Mouse (Mus musculus): Measurements from ENCODE around the gene Bhlhe41. TPM values are rescaled to one million over a fixed set of nuclear protein-coding genes. Genes with fewer than 3 reads are reported as not detected.

Gene Bhlhe41
- polyA plus RNA-seq, 2 experiments, result 0.07 to 0.13 TPM

GRCm38 (mm10) chr6:145892381-145893265 is 27.3 kb upstream of the Bhlhe41 start:
- 0 out of 4 replicates have a peak, but pooled peaks cover 0 to 2% of the 10 kb centered on the region in 2 experiments for H3K4me1 ChIP-seq (replicated peaks; ENCODE audit: control insufficient read depth in 2 of 2, insufficient read depth in 2 of 2, low read length in 1 of 2)
- no peaks in the 10 kb centered on the region for H3K36me3 ChIP-seq (replicated peaks; ENCODE audit: control insufficient read depth, insufficient read depth, low read depth)
- ATAC-seq (ENCODE audit: insufficient read depth) (no peak), DNase-seq (ENCODE audit: low read depth in 3 of 3, low spot score in 3 of 3) (no peak)
- 78% methylated on average over 20 of the region's 20 CpGs for WGBS (ENCODE audit: insufficient replicate concordance)
- no peak overlapping the region for H3K4me3 ChIP-seq (ENCODE audit: insufficient read depth in 1 of 2, low read depth in 2 of 2, low read length in 2 of 2)
- H3K9me3 ChIP-seq (ENCODE audit: control insufficient read depth, low read length), result no peaks in the 10 kb centered on the region
- H3K9ac ChIP-seq (replicated peaks), result no peak overlapping the region
- TF ChIP-seq EP300 (IDR thresholded peaks at IDR 0.05; ENCODE audit: low read depth), result no peak
- no peak for TF ChIP-seq CTCF (IDR thresholded peaks at IDR 0.05; ENCODE audit: low read depth)
- H3K27ac ChIP-seq, result no peak overlapping the region
- no peaks in the 10 kb centered on the region for H3K27me3 ChIP-seq (ENCODE audit: control insufficient read depth, insufficient read depth, low read length)
- no peak overlapping the region for H3K4me2 ChIP-seq (ENCODE audit: low read depth)

- H3K36me3 ChIP-seq (replicated peaks; ENCODE audit: control insufficient read depth, insufficient read depth, low read depth), result no peaks in the 10 kb centered on the region
- H3K4me3 ChIP-seq (ENCODE audit: insufficient read depth in 1 of 2, low read depth in 2 of 2, low read length in 2 of 2), result no peak overlapping the region
- no peaks in the 10 kb centered on the region for H3K9me3 ChIP-seq (ENCODE audit: control insufficient read depth, low read length)
- ATAC-seq (ENCODE audit: insufficient read depth) (no peak), DNase-seq (ENCODE audit: low read depth in 3 of 3, low spot score in 3 of 3) (no peak)
- H3K27me3 ChIP-seq (ENCODE audit: control insufficient read depth, insufficient read depth, low read length), result no peaks in the 10 kb centered on the region
- H3K9ac ChIP-seq (replicated peaks), result no peak overlapping the region
- TF ChIP-seq EP300 (IDR thresholded peaks at IDR 0.05; ENCODE audit: low read depth) (no peak), CTCF (IDR thresholded peaks at IDR 0.05; ENCODE audit: low read depth) (no peak)
- 0 out of 4 replicates have a peak, but pooled peaks cover 0 to 2% of the 10 kb centered on the region in 2 experiments for H3K4me1 ChIP-seq (replicated peaks; ENCODE audit: control insufficient read depth in 2 of 2, insufficient read depth in 2 of 2, low read length in 1 of 2)
- no peak overlapping the region for H3K4me2 ChIP-seq (ENCODE audit: low read depth)
- no peak overlapping the region for H3K27ac ChIP-seq
- WGBS (ENCODE audit: insufficient replicate concordance), result 68% methylated on average over 11 of the region's 11 CpGs
Measured at GRCm38 (mm10) chr6:145891951-145892350, 26.6 kb upstream of the Bhlhe41 start.

GRCm38 (mm10) chr6:145887719-145888118 is 22.4 kb upstream of the Bhlhe41 start:
- no peak for TF ChIP-seq EP300 (IDR thresholded peaks at IDR 0.05; ENCODE audit: low read depth)
- no peak for TF ChIP-seq CTCF (IDR thresholded peaks at IDR 0.05; ENCODE audit: low read depth)
- 63% methylated on average over 6 of the region's 6 CpGs for WGBS (ENCODE audit: insufficient replicate concordance)
- Histone ChIP-seq H3K4me1 (replicated peaks; ENCODE audit: control insufficient read depth in 2 of 2, insufficient read depth in 2 of 2, low read length in 1 of 2) (no peaks in the 10 kb centered on the region), H3K36me3 (replicated peaks; ENCODE audit: control insufficient read depth, insufficient read depth, low read depth) (no peaks in the 10 kb centered on the region), H3K4me3 (ENCODE audit: insufficient read depth in 1 of 2, low read depth in 2 of 2, low read length in 2 of 2) (no peak overlapping the region), H3K9me3 (ENCODE audit: control insufficient read depth, low read length) (no peaks in the 10 kb centered on the region), H3K27me3 (ENCODE audit: control insufficient read depth, insufficient read depth, low read length) (no peaks in the 10 kb centered on the region), H3K27ac (no peak overlapping the region), H3K9ac (replicated peaks) (no peak overlapping the region), H3K4me2 (ENCODE audit: low read depth) (no peak overlapping the region)
- ATAC-seq (ENCODE audit: insufficient read depth) (no peak), DNase-seq (ENCODE audit: low read depth in 3 of 3, low spot score in 3 of 3) (no peak)

- H3K4me2 ChIP-seq (ENCODE audit: low read depth), result no peak overlapping the region
- DNase-seq (ENCODE audit: low read depth in 3 of 3, low spot score in 3 of 3) (no peak), ATAC-seq (ENCODE audit: insufficient read depth) (no peak)
- no peaks in the 10 kb centered on the region for H3K9me3 ChIP-seq (ENCODE audit: control insufficient read depth, low read length)
- 64% methylated on average over 8 of the region's 8 CpGs for WGBS (ENCODE audit: insufficient replicate concordance)
- TF ChIP-seq CTCF (IDR thresholded peaks at IDR 0.05; ENCODE audit: low read depth) (no peak), EP300 (IDR thresholded peaks at IDR 0.05; ENCODE audit: low read depth) (no peak)
- H3K4me1 ChIP-seq (replicated peaks; ENCODE audit: control insufficient read depth in 2 of 2, insufficient read depth in 2 of 2, low read length in 1 of 2), result no peaks in the 10 kb centered on the region
- no peak overlapping the region for H3K9ac ChIP-seq (replicated peaks)
- H3K36me3 ChIP-seq (replicated peaks; ENCODE audit: control insufficient read depth, insufficient read depth, low read depth), result no peaks in the 10 kb centered on the region
- no peak overlapping the region for H3K27ac ChIP-seq
- H3K27me3 ChIP-seq (ENCODE audit: control insufficient read depth, insufficient read depth, low read length), result no peaks in the 10 kb centered on the region
- no peak overlapping the region for H3K4me3 ChIP-seq (ENCODE audit: insufficient read depth in 1 of 2, low read depth in 2 of 2, low read length in 2 of 2)
Measured at GRCm38 (mm10) chr6:145886277-145886676, 20.9 kb upstream of the Bhlhe41 start.

- Histone ChIP-seq H3K9me3 (ENCODE audit: control insufficient read depth, low read length) (no peaks in the 10 kb centered on the region), H3K27me3 (ENCODE audit: control insufficient read depth, insufficient read depth, low read length) (no peaks in the 10 kb centered on the region), H3K4me3 (ENCODE audit: insufficient read depth in 1 of 2, low read depth in 2 of 2, low read length in 2 of 2) (no peak overlapping the region), H3K4me2 (ENCODE audit: low read depth) (no peak overlapping the region), H3K36me3 (replicated peaks; ENCODE audit: control insufficient read depth, insufficient read depth, low read depth) (no peaks in the 10 kb centered on the region), H3K4me1 (replicated peaks; ENCODE audit: control insufficient read depth in 2 of 2, insufficient read depth in 2 of 2, low read length in 1 of 2) (no peaks in the 10 kb centered on the region), H3K9ac (replicated peaks) (no peak overlapping the region), H3K27ac (no peak overlapping the region)
- ATAC-seq (ENCODE audit: insufficient read depth), result no peak
- WGBS (ENCODE audit: insufficient replicate concordance), result 61% methylated on average over 4 of the region's 4 CpGs
- no peak for DNase-seq (ENCODE audit: low read depth in 3 of 3, low spot score in 3 of 3)
- TF ChIP-seq CTCF (IDR thresholded peaks at IDR 0.05; ENCODE audit: low read depth) (no peak), EP300 (IDR thresholded peaks at IDR 0.05; ENCODE audit: low read depth) (no peak)
Measured at GRCm38 (mm10) chr6:145885069-145885468, 19.7 kb upstream of the Bhlhe41 start.
